Mouse (Mus musculus): ENCODE data around the gene Rnasek.
A peak's percentile ranks its signal among the peaks of the same experiment; 100 is the strongest.

Rnasek gene

GRCm38 (mm10) chr11:70235254-70235900 is 4.3 kb downstream of the Rnasek start:
- peak; percentile 77 for DNase-seq

- no peak for DNase-seq
Measured at GRCm38 (mm10) chr11:70234497-70234896, 5.1 kb downstream of the Rnasek start.

DNA sequence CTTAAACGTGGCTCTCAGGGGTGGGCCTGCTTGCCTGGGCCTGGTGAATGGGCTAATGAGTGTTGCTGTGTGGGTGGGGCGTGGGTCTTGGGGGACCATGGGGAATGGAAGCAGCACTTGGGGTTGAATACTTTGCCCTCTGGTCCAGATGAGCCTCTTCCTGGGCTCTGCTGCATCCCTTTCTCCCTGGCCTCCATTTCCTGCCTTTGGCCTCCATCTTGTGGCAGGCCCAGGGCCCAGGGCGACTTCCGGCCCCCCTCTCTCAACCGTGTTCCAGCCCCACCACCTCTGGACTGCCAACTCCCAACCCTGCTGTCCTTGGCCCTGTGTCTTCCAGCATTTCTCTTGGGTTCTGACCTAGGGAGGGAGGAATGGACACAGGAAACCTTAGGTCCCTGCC is 5.6 kb downstream of the Rnasek start:
- peak; percentile 21 for DNase-seq

DNA sequence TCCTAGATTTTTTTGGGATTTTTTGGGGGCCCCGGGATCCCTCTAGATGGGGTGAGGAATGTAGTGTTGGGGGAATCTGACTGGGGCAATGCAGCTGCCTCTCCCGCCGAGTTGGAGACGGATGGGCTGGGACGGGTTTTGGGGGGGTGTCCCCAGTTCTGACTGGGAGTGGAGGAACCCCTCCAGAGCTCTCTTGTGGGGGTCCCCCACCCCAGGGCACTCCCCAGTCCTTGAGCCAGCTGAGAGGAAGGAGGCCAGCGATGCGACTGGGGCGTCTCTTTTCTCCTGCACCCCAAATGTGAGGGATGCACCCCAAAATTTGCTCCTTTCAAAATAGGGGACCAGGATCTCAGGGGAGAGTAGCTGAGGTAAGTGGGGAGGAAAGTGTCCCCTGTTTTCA is 6.6 kb downstream of the Rnasek start:
- DNase-seq: peak; percentile 17

DNA sequence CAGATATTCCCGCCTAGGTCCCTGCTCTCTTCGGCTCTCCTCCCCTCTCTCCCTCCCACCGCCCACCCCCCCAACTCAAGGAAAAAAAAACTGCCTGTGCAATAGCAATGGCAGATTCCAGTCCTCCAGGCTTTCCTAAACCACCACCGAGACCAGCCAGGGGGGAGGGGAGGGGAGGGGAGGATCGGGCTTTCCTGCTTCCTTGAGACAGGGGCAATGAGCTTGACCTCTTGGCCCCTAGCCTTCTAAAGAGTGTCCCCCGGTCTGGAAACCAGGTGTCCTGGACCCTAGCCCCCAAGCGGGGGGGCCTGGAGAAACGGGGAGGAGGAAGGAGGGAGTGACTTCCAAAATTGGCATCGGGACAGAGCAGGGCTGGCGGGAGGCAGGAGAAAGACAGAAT is 7.1 kb downstream of the Rnasek start:
- peak; percentile 51 for DNase-seq

- peak; percentile 81 for DNase-seq
Measured at GRCm38 (mm10) chr11:70230239-70230727, 9.4 kb downstream of the Rnasek start.

- no peak for DNase-seq
Measured at GRCm38 (mm10) chr11:70229260-70230010, 10.2 kb downstream of the Rnasek start, which contains the start of gene Bcl6b. Gene Bcl6b (minus strand): TSS chr11:70229798.

- DNase-seq: peak; percentile 87
Measured at GRCm38 (mm10) chr11:70228828-70229227, 10.8 kb downstream of the Rnasek start.

DNA sequence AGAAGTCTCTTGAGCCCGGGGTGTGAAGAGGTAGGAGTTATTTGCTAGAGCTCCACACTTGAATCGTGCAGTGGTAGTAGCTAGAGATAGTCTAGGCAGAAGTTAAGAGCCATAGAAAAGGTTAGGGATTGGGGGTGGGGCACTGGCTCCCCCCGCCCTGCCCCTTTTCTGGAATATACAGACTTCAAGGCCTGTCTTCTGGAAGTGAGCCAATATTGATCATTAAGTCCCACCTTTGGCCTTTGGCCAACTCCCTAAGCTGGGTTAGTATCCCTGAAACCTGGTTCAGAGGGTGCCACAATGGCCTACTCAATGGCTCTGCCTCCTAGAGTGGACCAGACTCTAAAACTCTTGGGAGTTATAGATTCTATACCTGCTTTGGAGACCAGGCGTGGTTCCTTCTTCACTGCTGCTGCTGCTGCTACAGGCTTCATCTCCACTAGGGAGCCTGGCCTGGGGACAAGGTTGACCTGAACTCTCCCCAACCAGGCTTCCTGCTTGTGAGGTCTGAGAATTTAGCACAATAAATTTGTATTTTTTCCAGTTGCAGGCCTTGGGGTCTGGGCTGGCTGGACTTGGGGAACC is 11.9 kb downstream of the Rnasek start:
- peak; percentile 27 for DNase-seq

GRCm38 (mm10) chr11:70227126-70227525 is 12.5 kb downstream of the Rnasek start:
- DNase-seq: no peak

DNA sequence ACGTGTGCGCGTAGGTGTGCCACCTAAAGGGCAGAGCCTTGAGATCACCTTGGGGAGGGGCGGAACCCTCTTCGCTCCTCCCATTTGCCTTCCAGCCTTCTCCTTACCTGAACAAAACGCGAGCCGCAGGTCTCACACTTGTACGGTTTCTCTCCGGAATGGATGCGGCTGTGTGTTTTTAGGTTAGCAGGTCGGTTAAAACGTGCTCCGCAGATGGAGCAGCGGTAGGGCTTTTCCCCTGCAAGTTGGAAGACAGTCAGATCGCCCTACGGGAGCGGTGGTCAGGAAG is 13.1 kb downstream of the Rnasek start:
- peak; percentile 61 for DNase-seq

- peak; percentile 26 for DNase-seq
Measured at GRCm38 (mm10) chr11:70225798-70226601, 13.6 kb downstream of the Rnasek start.

GRCm38 (mm10) chr11:70223724-70224123 is 15.9 kb downstream of the Rnasek start:
- peak; percentile 65 for DNase-seq

DNA sequence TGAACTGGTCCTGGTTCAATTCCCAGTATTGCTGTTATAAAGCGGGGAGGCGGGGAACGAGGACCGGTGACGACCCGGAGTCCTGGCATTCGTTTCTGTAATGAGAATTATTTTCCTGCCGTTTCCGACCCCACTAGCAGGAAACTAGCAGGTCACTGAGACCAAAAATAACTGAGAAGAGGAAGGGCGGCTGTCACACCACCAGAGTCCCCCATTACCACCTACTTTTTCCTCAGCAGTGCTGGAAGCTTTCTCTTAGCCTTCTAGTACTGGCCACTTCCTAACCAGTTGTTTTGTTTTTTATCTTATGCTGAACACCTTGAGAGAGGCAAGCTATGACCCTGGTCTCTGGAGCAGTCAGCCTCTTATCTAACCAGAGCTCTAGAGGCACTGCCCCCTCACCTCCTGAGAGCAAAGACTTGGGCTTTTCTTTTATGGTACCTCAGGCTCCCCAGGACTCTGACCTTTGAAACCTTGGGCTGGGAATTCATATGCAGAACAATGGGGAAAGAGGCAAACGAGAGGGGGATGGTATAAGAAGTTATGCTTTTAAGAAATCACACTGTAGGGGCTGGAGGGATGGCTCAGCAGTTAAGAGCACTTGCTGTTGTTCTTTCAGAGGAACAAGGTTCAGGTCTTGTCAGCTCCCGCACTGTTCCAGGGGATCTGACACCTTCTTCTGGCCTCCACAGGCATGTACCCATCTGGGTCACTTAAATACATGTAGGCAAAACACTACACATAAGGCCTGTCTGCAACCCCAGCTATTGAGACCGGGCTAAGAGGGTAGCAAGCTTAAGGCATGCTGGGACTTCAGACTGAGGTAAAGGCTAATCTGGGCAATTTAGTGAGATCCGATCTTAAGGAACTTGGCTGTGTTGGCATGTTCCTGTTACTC is 17.8 kb downstream of the Rnasek start:
- peak; percentile 85 for DNase-seq

DNA sequence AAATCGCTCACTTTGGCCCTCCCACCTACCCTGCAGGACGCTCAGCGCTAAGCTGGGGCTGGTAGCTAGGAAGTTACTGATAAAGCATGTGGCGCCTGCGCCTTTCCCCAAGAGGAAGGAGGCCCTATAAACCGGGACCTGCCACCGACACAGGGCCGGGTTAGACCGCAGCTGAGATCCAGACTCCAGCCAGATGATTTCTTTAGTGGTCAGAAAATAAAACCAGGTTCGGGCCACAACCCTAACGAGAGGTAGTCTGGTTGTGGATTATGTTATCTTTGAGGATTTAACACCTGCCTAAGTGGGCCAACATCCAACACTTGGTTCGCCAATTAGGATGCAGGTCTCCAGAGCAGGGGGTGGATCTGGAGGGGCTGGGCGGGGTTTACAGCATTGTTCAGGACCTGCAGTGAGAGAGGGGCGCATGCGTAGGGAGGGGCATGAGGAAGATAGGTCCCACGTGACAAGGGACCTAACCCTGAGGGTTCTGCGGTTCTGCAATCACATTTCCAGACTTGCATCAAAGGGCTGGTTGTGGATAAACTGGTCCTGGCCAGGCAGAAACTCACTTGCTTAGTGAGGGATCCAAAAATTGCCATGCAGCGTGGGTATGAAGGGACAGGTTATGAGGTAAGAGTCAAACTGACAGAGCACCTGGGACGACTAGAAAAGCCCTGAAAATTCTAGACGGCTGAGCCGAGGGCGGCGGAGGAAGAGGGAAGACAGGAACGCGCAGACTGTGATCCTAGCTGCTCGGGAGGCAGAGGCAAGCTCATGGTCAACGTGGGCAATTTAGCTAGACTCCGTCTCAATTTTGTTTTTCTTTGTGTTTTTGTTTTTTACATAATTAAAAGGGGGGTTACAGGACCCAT is 18.7 kb downstream of the Rnasek start, which contains the start of gene Slc16a13:
Slc16a13 (minus strand) TSS at position 334 of the 872 bp plus-strand sequence.
- DNase-seq: peak; percentile 99

- DNase-seq: peak; percentile 36
Measured at GRCm38 (mm10) chr11:70220323-70220722, 19.3 kb downstream of the Rnasek start.

DNA sequence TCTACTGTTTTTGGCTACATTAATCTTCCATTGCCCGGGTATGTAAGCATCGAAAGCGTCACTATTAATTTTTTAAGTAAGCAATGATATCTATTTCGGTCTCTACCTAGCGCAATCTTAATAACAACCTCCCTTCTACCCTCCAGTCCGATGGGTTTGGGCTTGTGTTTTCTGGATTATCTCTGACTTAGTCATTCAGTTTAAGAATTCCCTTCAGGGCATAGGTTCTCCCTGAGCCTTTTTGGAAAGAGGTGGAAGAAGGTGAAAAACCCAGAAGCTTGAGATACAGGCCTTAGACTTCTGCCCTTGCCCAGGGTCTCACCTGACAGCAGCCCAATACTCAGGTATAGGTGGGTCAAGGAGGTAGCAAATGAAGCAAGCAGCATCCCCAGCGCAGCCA is 19.8 kb downstream of the Rnasek start:
- no peak for DNase-seq

DNA sequence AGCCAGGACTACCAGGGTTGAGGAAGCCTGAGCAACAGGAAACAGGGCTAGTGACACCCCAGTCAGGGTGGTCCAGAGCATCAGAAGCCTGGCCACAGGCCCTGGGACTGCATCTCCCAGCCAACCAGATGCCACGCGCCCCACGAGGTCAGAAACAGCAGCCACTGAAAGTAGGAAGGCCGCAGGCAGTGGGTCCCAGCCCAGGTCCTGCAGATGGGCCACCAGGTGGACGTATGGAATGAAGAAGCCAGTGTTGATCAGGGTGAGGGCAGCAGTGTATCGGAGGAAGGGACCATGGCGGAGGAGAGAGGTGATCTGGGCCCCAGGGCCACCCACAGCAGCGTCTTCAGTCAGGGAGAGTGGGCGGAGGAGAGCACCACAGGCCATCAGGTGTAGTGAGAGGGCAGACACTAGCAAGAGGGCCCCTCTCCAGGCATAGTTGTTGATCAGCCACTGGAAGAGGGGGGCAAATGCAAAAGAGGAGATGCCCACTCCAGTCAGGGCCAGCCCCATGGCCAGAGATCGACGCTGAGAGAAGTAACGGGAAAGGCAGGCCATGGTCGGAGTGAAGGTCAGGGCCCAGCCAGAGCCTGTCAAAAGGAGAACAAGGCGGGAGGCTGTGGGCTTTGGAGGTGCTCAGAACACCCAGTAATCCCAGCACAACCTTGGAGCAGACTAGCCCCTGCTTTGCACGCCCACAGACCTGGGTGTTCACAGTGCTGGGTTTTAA is 20.7 kb downstream of the Rnasek start:
- DNase-seq: peak; percentile 51

DNA sequence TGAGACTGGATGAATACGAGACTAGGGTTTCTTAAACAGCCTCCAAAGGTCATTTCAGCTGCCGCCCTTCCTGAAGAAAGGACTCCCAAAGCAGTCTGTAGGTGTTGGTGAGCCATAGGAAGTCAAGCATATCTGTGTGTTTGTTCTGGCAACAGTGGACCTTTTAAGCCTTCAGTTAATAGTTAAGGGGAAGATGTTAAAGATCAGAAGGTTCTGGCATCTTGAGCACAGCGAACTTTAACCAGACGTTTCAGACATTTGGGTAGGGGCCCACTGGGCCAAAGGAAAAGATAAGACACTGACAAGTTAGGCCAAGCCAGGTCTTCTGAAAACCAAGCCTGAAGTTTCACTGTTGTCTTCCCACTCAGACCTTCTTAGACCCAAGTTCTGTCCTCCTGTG is 21.6 kb downstream of the Rnasek start:
- DNase-seq: peak; percentile 92

DNA sequence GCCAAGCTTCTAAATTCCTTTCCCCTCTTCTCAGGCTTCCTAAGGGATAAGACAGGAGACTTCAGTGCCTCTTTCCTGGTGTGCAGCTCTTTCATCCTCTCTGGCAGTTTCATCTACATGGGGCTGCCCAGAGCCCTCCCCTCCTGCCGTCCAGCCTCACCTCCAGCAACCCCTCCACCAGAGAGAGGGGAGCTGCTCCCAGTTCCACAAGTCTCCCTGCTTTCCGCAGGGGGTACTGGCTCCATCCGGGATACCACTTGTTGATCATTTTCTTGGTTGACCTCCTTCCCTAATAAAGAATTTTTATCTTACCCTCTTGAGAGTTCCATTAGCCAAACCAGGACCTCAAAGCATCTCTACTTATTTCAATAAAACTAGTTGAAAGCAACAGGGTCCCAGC is 23.5 kb downstream of the Rnasek start:
- peak; percentile 13 for DNase-seq
